Mouse (Mus musculus) layer of hippocampus, postnatal 14 days (tissue): ENCODE data around the gene Lrrfip2. TPM values are rescaled to one million over a fixed set of nuclear protein-coding genes. Genes with fewer than 3 reads are reported as not detected.

ENCODE experiments used
- DNase-seq, 2 experiments: peaks; one replicate each; pipeline ENCODE4 v3.0.0; 2021 to 2022; ENCODE audit warnings: low spot score in 2 of 2, mixed read lengths in 1 of 2
- total RNA-seq, 2 experiments: library from RNA; stranded (reverse); gene quantifications; 2 replicates each; pipeline ENCODE4 v1.2.3; 2021

Gene Lrrfip2
- total RNA-seq, 2 experiments from 2014 or later: 26.3 to 29.0 TPM

DNA sequence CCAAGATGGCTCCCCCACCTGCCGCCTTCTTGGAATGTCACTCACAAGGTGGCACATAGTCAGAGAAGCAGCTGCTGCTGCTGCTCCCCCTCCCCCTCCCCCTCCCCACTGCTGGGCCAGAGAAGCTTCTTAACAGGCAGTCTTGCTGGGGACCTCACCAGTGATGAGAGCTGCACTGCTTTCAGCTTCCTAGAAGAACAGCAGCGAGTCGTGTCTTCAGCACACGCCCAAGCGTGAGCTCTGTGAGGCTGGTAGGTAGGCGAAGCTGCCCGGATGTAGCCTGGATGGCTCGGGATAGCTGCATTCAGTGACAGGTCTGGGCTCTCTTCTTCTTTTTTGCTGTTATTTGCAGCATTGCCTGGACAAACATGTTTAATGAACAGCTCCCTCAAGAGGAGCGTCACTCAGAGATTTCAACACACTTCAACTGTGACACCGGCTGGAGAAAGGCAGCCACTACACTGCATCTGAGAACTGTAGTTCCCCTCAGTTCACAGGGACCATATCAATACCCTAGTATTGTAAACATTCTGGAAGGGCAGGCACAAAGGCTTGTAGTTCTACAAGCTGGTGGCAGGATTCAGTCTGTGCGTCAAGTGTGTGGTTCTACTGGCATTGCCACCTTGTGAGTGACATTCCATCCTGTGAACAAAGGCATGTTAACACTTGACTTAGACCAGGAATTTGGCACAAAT lies 38.5 kb downstream of the Lrrfip2 start:
- DNase-seq: no peak

DNA sequence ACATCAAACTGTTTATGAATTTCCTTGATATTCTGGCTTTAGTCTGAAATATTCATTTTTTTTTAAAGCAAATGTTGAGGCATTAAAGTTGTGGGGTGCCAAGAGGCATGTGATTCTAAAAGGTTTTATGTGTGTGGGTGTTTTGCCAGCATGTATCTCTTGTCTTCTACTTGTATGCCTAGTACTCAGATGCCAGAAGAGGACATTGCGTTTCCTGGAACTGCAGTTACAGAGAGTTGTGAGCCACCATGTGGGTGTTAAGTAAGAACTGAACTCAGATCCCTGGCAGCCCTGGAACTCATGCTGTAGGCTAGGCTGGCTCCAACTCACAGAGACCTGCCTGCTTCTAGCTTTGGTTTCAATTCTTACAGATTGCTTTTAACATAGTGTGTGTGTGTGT lies 42.2 kb downstream of the Lrrfip2 start:
- DNase-seq: peak in 1 of 2 experiments; percentile 46

DNA sequence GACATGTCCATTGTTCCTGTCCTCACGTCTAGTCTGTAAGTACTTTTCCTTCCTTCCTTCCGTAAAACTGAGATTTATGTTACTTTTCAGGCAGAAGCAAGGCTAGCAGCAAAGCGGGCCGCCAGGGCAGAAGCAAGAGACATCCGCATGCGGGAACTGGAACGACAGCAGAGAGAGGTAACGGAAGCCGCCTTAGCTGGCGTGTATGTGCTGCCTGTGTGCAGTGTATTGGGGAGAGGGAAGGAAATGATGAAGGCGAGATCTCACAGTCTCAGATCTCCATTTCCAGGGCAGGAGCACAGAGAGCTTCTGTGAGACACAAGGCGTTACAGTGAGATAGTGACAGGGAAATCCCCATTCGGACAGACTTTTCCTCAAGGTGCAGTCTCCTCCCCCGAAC lies 43.8 kb downstream of the Lrrfip2 start:
- DNase-seq: no peak

DNA sequence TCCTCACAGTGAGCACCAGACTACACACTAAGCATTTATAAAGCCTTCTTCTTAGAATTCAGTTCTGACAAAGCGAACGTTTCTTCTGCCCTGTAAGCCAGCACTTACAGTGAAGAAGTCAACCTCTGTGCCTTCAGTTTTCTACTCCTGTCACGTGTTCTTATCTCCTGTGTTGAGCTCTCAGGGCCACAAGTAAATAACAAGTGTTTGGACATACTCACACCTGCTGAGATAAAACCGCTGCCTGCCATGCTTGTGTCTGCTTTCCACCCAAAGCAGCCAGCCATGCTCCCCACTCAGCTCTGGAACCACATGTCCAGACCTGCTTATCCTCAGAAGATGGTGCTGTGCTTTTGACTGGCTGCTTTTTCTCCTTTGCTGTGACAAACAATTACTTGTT lies 49.2 kb downstream of the Lrrfip2 start:
- no peak for DNase-seq

DNA sequence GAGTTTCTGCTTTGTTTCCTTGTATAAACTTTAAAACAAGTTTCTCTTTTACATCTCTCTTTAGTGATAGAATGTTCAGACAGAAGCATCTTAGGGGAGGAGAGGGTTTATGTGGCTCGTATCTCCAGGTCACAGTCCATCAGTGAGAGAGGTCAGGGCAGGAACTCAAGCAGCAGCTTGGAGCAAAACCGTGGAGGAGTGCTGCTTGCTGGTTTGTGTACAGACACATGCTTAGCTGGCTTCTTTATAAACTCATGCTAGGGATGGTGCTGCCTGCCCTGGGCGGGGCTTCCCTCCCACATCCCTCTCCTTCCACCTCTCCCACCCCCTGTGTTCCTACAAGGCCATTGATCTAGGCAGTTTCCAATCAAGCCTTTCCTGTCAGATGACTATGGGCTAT lies 53.0 kb downstream of the Lrrfip2 start:
- no peak for DNase-seq

DNA sequence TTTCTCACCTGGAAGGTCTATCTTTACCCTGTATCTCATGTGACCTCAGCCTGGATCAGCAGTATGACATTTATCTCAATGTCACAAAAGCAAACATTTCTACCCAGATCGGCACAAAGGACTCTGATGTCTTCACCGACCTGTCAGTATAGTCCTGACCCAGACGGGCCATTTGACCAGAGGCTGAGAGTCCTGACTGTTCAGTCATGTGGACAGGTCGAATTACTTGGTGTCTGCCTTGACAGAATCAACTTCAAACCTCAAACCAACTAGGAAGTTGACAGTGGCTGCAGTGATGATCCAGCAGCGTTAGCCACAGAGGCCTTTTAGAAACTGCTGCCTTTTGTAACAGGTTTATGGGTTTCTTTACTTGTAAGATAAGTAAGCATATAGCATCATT lies 56.7 kb downstream of the Lrrfip2 start:
- DNase-seq: no peak

DNA sequence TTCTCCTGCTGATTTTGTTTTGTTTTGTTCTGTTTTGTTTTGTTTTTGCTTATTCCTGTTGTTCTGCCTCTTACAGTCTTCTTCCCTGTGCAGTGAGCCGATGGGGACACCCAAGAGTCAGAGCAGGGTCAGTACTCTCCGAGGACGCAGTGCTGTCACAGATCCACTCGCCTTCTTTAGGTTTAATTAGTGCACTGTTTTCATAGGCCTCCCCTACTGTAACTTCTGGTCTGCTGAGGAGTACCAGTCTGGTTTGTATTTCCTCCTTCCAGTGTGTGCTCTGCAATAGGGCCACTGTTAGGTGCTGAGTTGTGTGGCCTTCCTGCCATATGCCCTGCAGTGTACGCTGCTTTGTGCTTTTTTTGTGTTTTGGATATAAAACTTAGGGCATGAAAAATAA lies 61.6 kb downstream of the Lrrfip2 start:
- DNase-seq: no peak

DNA sequence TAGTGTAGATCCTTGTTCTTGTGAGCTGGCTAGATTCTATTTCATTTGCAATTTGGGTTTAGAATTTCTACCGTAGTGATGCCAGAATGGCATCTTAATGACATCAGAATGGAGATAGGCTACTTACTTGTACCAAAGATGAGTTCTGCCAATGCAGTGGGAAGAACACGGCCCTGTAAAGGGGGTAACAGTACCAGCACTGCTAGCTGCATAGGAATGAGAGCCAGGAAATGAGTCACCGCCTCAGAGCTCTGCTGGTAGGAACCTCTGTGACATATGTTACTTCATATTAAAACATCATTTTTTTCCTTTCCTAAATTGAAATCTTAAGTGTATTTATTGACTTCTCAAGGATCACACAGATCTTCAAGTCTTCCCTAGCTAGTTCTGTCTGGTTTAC lies 64.8 kb downstream of the Lrrfip2 start:
- no peak for DNase-seq

DNA sequence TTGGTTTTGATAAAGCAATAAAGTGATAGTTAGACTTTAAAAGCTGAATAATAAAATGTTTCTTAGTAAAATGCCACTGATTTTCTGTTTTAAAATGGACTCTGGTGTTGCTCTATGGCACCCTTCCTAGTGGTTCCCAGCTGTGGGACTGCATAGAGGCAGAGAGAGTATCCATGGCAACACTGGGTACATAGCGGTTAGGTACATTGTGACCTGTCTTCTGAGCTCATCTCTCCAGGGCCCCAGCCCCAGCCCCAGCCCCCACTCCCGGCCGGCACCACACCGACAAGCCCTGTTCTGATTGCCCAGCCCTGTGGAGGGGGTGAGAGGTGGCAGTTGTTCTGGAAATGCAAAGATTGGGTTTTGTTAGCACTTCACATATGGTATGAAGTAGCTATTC lies 67.5 kb downstream of the Lrrfip2 start:
- DNase-seq: no peak

DNA sequence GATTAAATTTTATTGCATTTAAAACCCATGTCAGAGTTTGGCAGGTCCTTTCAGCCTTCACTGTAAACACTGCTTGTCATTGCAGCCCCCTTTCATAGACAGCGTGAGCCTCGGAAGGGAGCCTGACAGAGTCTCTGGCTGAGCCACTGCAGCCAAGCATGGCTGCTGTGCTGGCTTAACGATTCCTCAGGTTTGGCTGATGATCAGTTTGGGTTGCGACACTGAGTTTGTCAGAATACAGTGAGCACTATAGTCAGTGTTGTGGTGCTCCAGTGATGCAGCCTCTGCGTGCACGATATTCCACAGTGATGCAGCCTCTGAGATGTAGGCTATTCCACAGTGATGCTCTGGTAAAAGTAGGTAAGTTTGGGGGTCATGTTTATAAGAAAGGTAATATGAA lies 69.5 kb downstream of the Lrrfip2 start:
- no peak for DNase-seq

DNA sequence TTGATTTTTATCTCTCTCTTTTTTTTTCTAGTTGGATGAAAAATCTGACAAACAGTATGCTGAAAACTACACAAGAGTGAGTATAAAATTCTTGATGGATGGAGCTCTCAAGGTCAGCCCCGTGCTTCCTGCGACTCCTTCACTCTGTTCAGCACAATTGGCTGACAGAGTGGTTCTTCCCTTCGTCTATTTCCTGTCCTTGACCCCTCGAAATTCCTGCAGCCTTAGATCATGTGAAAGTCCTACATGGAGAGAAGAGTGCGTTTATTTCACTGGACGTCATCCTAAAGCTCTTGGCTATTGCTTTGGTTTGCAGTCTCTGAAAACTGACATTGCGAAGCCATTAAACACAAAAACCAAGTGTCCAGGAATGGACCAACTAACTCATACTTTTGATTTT lies 71.3 kb downstream of the Lrrfip2 start:
- no peak for DNase-seq

DNA sequence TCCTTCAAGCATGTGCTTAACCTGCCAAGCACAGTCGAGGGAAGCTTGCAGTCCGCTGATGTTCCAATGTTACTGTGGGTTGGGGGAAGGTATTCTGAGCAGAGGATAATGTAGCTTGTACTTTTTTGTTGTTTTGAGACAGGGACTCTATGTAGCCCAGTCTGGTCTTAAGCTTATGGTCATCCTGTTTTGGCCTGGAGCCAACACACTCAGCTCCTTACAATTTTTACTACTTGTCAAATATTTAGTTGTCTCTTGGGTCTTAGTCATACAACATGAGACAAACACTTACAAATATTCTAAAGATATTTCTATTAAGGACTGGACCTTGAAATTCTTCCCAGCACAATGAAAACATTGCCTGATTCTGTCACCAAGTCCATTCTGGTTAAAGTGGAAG lies 75.8 kb downstream of the Lrrfip2 start:
- no peak for DNase-seq

DNA sequence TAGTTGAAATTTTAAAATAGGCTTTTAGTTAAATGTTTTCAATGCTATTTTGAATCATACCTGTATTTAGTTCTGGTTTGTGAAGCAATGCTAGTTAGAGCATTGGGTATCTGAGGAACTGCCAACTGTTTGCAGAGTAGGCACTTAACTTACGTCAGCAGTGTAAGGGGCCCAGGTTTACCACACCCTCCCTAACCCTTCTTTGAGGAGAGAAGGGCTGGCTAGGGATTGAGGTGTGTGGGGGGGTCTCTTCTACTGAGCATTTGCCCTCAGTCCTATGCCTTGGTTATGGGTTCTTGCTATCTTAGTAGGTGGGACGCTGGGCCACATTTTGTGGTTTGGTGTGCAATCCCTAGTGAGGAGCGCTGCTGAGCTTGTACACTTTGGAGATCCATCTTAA lies 79.7 kb downstream of the Lrrfip2 start:
- no peak for DNase-seq

DNA sequence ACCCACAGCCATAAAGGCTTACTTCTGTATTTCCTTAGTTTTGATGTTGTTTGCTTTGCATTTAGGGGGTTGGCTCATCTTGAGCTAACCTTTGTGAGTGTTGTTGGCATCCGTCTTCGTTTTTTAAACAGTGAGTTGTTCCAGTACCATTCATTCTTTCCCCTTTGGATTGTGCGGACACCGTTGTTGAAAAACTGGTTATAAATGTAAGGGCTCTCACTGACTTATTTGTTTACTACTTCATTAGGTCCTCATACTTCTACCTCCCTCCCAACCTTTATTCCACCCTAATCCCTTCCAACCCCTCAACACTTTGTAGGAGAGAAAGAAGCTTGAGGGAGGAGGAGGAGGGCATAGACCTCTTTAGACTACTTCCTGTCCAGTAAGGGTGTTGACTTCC lies 80.3 kb downstream of the Lrrfip2 start:
- no peak for DNase-seq

DNA sequence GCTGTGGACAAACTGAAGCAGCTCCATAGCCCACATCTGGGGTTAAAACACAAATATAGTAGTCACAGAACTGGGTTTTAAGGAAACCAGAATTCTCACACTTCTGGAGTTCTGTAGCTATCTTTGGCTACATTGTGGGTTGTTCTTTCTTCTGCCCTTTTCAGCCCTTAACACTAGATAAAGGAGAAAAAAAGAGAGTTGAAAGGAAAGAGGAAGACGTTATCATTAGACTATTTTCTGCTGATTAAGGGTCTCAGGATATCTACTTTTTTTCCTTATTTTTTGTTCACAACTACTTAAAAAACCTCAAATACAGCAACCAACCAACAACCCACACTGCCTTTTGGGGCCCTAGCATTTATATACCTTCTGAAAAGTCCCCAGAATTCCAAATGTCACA lies 80.9 kb downstream of the Lrrfip2 start:
- no peak for DNase-seq

DNA sequence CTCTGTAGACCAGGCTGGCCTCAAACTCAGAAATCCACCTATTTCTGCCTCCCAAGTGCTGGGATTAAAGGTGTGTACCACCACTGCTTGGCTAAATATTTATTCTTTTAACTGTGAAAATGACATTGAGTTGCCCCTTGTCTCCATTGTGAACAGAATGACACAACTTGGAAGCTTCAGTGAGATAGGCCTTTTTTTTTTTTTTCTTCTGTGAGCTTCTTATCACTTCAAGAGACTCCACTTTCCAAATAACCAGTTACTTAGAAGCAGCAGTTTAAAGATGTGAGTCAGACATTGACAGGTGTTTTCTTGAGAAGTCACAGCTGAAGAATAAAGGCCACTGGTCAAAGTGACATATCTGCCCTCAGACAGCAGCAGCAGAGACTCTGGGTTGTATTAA lies 82.8 kb downstream of the Lrrfip2 start:
- no peak for DNase-seq

DNA sequence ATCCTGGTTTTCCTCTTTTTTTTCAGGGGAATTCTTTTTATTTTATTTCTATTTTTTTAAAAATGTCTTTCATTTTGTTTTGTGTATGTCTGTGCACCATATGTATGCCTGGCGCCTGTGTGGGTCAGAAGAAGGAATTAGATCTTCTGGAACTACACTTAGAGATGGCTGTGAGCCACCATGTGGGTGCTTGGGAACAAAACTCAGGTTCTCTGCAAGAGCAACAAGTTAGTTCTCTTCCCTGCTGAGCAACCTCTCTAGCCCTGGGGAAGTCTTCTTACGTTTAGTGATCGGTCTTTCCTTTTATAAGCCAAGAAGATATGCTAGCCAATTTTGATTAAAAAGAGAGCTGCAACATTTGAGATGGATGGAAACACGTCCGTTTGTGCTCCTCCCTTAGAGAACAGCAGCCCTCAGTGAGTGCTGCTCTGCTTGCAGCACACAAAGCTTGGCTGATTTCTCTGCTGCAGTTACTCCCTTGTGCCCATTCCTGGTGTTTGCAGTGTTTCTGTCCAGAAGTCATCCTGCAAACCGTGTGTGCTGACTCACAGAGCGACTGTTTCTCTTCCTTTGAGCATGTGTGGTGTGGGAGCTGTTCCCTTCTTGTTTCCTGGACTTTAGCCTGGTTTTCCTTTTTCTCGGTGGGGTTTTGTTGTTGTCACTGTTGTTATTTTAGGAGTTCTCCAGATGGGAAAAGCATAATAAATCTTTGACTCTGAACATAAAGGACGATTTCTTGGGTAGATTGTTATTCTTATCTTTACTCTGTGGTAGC lies 87.4 kb downstream of the Lrrfip2 start:
- peak; percentile 19 to 61 for DNase-seq

DNA sequence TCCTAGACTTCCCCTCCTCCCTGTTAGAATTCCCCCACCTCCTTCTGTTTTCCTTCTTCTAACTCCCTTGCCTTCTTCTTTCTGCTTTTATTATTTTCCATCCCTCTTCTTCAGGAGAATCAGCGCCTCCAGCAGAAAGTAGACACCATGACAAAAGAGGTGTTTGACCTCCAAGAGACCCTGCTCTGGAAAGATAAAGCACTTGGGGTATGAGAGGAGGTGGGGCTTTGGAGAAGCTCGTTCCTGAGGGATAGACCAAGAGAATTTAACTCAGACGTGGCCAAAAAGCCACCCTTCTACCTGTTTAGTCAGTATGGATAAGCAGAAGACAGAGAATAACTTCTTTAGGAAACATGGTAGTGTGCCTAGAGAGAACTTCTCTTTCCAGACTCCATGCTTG lies 90.3 kb downstream of the Lrrfip2 start:
- DNase-seq: no peak

DNA sequence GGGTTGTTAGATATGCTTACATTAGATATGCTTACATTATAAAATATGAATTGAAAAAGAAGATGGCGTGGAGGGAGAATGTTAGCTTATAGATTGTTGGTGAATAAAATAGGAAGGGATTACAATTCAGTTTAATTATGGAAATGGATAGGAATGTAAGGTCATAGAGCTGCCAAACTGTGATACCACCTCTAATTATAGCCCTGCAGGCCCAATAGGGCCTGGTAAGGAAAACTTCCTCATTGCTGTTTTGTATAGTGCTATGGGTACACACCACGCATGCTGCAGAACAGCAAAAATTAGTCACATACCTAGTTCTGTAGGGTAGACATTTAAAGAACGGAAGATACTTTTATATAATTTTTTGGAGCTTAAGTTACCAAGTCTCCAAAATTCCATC lies 90.8 kb downstream of the Lrrfip2 start:
- DNase-seq: no peak

DNA sequence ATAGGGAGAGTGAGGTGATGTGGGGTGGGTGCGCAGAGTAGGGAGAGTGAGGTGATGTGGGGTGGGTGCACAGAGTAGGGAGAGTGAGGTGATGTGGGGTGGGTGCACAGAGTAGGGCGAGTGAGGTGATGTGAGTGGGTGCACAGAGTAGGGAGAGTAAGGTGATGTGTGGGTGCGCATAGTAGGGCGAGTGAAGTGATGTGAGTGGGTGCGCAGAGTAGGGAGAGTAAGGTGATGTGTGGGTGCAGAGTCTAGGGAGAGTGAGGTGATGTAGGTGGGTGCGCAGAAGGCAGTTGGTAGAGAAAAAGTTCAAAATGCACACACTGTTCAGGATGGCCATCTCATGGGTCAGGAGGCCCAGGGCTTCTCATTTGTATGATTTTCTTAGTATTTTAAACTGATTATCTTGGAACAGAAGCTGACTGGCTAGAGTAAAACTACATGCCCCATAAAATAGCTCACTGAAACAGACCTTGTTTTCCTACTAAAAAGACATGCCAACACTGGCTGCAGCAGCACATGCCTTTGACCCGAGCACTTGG lies 91.8 kb downstream of the Lrrfip2 start:
- no peak for DNase-seq

DNA sequence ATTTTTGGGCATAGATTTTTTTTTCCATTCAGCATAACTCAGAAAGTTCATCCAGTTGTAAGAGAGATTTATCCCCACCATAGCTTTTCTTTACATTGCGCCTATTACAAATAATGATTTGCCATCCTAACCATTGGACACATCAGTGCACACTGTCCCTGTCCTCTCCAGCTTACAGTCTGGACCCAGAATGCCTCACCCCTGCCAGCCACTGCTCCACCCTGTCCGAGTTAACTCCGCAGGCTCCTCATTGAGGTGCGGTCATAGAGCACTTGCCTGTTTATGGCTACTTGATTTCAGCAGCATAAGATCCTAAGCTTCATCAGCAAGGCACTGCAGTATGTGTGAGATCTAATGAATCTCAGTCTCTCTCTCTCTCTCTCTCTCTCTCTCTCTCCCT lies 93.0 kb downstream of the Lrrfip2 start:
- DNase-seq: no peak

DNA sequence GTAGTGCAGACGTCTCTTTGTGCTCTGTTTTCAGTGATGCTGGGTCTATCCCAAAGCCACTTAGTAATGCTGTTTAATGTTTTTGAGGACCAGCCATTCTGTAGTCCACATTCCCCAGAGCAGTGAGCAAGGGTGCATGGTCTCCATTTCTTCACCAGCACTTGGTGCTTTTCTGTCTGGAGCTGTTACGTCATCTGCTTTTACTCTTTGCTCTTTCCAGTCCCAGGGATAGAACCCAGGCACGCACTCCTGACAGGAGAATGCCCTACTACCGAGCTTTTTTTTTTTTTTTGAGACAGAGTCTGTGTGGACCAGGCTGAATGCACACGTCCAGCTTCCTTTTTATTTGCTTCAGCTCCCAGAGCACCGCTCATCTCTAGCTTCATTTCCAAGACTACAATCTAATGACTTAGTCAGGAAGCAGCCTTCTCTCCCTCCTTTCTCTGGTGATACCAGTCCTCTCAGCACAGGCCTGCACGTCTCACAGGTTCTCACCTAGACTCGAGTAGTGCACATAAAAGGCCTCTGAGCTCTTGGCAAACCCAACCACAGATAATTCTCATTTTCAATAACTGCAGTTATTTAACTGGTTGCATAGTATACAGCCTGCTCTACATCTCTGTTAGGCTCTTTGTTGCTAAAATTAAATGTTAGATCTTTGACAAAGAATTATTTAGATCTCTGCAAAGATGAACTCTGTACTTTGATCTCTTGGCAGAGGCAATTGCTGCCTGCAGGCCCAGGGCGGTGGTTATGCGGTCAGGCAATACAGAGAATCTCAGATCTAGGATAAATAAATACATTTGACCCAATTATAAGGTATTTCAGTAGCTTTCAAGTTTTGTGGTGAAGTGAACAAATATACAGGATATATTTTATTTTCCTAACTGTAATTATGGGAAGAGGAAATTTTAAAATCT lies 94.0 kb downstream of the Lrrfip2 start:
- DNase-seq: no peak
